Mouse (Mus musculus) C2C12 (cell line): ENCODE measurements around the gene Bcor.

Source experiments
- CEBPB ChIP-seq: IDR thresholded peaks from one replicate; pipeline ENCODE4 v1.6.1; 2011; ENCODE audit warnings: low read depth, mild to moderate bottlenecking, control low read depth, moderate library complexity
- CTCF ChIP-seq: IDR thresholded peaks from one replicate; pipeline ENCODE4 v1.5.1; 2011; ENCODE audit not compliant: control insufficient read depth, insufficient read depth, insufficient read length
- FOSL1 ChIP-seq: IDR thresholded peaks from one replicate; pipeline ENCODE4 v1.8.0; 2011; ENCODE audit warnings: mild to moderate bottlenecking, low read length; ENCODE audit not compliant: poor library complexity, insufficient read depth, severe bottlenecking
- MAX ChIP-seq: IDR thresholded peaks from one replicate; pipeline ENCODE4 v1.6.1; 2011; ENCODE audit warnings: mild to moderate bottlenecking, control low read depth
- MYOD1 ChIP-seq: IDR thresholded peaks from one replicate; pipeline ENCODE4 v1.6.1; 2011; ENCODE audit warnings: low read depth; ENCODE audit not compliant: control insufficient read depth, insufficient read length
- MYOG ChIP-seq: IDR thresholded peaks from one replicate; pipeline ENCODE4 v1.6.1; 2011; ENCODE audit not compliant: control insufficient read depth, insufficient read length; ENCODE audit errors: extremely low read depth
- USF1 ChIP-seq: IDR thresholded peaks from one replicate; pipeline ENCODE4 v1.6.1; 2011; ENCODE audit warnings: low read depth, mild to moderate bottlenecking, control low read depth, moderate library complexity

DNA sequence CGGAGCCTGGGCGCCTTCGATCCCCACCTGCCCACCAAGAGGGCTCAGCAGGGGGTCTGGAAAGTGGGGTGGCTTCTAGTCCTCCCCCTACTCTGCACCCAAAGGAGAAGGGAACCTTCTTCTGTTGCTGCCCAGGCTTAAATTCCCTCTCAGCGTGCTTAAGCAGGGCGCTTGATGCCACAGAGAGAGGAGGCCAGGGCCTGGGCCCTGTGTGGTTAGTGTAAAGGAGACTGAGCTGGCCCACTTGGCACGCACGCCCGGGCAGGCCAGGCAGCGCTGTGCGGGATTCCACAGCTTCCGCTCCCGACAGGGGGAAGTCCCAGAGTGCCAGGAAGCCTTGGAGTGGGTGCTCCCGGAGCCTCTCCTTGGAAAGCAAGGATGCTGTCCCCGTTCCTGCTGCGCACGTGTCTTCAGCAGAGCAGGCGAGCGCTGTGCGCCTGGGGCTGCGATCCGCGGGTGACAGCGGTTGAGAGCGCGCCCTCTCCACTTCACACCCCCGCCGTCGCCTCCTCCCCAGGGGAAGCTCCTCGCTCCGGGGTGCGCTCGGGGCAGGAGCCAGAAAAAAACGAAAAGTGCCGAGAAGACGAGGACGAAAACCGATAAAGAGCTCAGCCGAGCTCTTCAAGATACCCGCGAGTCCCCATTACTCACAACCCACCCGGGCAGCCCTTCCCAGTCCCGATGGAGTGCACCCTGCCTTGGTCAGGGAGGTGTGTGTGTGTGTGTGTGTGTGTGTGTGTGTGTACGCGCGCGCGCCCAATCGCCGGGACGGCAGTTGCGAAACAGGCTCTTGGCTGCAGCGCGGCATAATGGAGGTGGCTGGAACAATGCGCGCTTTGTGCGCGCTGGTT lies 153.9 kb downstream of the Bcor start:
- TF ChIP-seq CTCF (no peak), MYOD1 (no peak), MYOG (no peak), MAX (peak; percentile 67), CEBPB (peak; percentile 82), USF1 (no peak), FOSL1 (no peak)
